Mouse (Mus musculus): ENCODE data around the gene Gm20503.

Gene Gm20503

GRCm38 (mm10) chr4:59007974-59008373 lies 5.0 kb downstream of the Gm20503 start:
- peak; percentile 70 for DNase-seq (ENCODE audit: low read depth)

DNA sequence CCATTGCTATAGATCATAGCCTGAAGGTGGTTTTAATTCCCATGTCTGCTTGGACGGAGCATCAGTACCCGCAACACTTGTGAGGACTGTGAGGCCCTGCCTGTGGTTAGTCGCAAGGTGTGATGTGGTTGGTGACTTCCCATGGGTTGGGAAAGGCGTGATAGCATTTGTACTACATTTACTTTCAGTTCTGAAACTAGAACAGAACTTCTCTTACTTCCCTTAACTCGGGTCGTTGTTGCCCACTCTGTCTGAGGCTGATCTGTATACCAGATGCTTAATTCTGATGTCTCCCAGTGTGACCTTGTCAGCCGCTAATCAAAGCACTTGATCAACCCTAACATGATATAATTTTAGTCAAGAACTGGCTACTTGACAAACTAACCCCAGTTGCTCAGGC lies 6.2 kb downstream of the Gm20503 start:
- DNase-seq (ENCODE audit: low read depth): no peak

- no peak for DNase-seq (ENCODE audit: low read depth)
Observed at GRCm38 (mm10) chr4:59009696-59010095, 6.7 kb downstream of the Gm20503 start.

- DNase-seq (ENCODE audit: low read depth): no peak
Observed at GRCm38 (mm10) chr4:59011446-59011845, 8.4 kb downstream of the Gm20503 start.

DNA sequence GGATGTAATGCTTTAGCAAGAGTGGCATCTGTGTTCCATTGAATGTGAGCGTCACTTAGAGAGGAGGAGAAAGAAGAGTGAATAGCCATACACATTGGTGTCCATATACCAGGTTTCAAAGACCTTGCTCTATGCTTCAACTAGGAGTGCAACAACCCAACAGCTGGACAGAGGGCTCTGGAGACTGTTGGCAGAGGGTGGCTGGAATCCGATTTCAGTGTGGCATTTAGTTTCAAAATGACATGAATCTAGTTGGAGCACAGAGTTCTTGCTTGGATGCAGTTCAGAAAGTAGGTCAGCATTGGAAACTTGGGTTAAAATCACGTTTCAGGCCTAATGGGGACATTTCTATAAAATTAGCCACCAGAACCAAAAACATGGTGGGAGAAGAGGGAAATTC lies 12.2 kb downstream of the Gm20503 start:
- DNase-seq (ENCODE audit: low read depth): no peak

DNA sequence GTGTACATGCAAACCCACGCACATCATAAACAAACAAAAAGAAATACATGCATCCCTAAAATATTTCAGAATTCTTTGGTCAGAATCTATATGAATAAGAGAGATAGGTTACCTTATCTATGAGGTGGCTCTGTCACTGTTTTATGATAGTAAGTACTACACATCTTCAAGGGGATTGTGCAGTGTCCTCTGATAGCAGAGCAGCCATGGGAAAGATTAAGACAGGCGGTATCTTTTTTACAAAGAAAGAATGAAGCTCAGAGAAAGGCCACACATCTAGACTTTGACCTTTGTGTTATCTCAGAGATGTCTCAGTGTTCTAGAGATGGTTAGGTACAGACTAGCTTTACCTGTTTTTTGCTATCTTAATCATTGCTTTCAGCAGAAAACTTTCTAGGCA lies 13.9 kb downstream of the Gm20503 start:
- no peak for DNase-seq (ENCODE audit: low read depth)

DNA sequence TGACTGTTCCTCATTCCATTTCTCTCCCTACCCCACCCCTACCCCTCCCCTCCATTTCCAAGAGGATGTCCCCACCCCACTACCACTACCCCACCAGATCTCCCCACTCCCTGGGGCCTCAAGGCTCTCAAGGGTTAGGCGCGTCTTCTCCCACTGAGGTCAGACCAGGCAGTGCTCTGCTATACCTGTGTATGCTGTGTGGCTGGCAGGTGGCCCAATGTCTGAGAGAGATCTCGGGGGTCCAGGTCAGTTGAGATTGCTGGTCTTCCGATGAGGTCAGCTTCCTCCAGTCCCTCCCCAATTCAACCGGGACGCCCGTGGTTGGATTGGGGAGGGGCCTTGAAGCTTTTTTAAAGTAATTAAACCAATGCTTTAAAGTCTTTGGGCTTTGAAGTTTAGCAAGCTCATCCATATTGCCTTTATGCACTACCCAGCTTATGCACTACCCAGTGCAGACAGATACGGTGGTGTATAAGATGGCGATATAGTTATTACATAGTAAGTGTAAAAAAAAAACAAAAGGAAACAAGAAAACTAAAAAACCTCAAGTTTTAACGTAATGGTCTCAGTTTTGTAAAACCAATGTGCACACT lies 31.4 kb downstream of the Gm20503 start:
- DNase-seq (ENCODE audit: low read depth): peak; percentile 10

GRCm38 (mm10) chr4:59034918-59035785 lies 32.1 kb downstream of the Gm20503 start, which contains the start of gene Gng10:
Gng10 (plus strand) TSS chr4:59035088.
- peak; percentile 86 for DNase-seq (ENCODE audit: low read depth)

- DNase-seq (ENCODE audit: low read depth): peak; percentile 29
Observed at GRCm38 (mm10) chr4:59035786-59036350, 32.9 kb downstream of the Gm20503 start.

DNA sequence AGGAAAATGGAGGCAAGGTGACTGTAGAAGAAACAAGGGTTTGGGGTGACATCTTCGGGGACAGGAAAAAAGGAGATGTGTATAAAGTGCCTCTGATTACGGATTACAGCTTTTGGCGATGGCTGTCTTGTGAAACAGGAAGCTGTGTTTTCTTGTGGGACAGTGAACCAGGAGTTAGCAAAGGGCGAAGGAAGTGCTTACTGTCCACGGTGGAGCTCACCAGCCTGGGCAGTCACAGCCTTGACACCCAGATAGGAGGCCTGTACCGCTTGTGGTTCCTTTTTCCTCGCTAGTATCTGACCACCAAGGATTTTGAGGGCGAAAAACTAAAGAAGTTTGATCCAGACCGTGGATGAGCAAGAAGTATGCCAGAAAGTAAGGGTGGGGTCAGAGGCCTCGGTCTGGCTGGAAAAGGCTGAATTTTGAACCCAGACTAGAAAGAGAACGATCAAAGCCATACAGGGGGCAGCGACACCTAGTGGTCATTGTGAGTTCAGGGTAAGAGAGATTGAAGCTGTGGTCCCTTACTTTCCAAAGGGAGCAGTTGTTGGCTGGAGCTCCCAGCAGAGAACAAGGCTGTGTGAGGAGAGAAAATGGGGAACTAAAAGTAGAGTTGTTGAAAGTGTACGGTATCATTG lies 33.6 kb downstream of the Gm20503 start:
- peak; percentile 94 for DNase-seq (ENCODE audit: low read depth)

DNA sequence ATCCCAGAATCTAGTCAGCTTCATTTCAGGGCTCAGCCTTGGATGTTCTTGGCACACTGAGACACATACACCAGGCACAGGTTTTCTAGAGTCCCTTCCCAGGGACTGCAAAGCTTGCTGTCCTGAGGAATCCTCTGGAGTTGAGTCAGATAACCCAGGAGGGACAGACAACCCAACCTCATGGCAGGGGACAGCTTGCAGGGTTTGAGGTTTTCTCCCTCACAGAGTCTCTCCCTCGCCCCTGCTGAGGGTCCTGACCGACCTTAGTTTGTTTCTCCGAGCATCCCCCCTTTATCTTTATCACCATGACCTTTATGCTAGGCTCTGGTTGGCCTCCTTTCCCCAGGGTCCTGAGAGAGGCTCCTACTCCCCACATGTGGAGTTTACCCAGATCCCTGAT lies 34.5 kb downstream of the Gm20503 start:
- no peak for DNase-seq (ENCODE audit: low read depth)

GRCm38 (mm10) chr4:59040397-59041287 lies 37.6 kb downstream of the Gm20503 start:
- no peak for DNase-seq (ENCODE audit: low read depth)

DNA sequence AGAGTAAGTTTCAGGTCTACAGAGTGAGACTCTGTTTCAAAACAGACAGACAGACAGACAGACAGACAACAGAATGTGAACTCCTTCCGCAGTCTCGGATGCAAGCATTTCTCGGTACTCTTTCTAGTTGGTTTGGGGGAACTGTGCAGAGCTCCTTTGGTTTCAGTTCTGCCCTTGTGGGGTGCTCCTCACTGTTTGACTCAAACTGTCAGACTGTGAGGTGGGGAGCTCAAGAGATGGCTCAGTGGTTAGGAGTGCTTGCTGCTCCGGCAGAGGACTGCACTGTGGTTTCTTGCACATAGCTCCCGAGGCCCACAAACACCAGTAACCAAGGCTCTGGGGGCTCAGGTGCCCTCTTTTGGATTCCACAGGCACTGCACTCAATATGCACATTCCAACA lies 40.1 kb downstream of the Gm20503 start:
- DNase-seq (ENCODE audit: low read depth): no peak

DNA sequence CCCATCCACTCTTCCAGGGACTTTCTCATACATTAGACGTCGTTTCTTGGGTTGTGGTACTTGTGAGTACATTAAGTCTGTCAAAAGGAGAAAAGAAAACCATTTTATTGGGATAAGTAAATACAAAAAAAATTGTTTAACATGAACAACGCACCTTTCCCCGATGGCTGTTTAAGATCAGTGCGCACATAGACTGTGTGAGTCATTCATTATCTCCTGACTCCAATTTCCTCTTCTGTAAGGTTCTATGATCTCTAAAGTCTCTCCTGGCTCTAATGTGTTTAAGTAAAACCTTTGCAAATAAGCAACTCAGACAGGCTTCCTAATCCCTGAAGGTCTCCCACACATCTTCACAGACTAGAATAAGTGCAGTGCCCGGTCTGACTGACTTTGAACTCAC lies 40.9 kb downstream of the Gm20503 start:
- DNase-seq (ENCODE audit: low read depth): no peak

DNA sequence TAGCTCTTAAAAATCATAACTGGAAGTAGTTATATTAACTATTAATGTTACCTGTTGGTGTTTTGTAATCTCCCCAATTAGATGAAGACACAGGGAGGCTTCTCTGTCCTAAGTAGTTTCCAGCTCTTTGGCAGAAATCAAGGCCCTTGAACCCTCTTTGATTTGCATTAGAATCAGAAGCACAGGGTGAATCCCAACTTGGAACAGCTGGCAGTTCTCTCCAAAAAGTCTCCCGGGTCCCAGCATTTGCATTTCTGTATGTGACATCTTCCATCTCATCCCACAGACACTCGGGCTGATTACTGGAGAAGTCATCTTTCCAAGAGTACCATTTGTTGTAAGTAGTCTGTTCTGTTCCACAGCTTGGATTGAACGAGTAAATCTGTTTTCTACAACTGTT lies 44.2 kb downstream of the Gm20503 start:
- DNase-seq (ENCODE audit: low read depth): no peak

DNA sequence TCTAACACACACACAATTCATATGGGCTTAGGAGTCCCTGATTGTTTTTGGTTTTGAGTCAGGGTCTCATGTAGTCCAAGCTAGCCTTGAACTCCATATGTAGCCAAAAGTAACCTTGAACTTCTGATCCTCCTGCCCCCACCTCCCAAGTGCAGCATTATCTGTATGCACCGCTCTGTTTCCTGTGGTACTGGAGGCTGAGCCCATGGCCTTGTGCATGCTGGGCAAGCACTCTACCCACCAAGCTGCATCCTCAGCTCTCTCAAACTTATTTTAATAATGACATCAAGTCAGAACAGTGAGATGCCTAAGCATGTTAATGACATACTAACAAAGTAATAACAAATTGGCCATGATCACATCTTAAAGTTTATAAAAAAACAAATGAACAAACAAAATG lies 48.1 kb downstream of the Gm20503 start:
- no peak for DNase-seq (ENCODE audit: low read depth)

GRCm38 (mm10) chr4:59057929-59058328 lies 54.9 kb downstream of the Gm20503 start:
- no peak for DNase-seq (ENCODE audit: low read depth)

DNA sequence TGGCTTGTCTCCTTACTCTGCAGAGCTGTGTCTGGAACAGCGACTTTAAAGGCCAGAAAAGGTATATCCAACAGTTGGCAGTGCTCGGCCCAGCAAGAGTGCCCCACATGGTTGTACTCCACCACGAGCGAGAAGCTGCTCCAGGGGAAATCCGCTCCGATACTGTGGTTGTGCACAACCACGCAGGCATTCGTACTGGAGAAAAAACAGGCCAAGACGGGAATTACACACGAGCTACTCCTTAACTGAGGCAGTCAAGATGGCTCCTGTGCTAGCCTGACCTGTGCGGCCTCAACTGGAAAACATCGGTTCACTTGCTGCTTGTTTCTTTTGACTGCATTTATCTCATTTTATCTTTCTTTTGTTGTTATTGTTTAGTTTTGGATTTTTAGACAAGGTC lies 59.5 kb downstream of the Gm20503 start:
- no peak for DNase-seq (ENCODE audit: low read depth)

DNA sequence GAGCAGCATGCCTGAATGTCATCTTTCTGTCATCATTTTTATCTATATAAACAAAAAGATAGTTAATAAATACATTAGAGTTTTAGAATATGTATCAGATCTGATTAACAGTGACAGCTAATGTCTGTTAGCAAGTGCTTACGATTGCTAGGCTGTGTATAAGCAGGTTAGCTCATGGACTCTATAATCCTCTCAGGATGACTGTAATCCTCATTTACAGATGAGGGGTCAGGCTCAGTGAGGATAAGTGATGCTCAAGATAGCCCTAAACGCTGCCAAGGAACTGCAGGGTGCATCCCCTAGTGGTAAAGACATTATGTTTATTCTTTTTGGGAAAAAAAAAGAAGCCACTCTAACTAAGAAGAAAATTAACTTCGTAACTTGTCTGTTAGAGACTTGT lies 66.3 kb downstream of the Gm20503 start:
- no peak for DNase-seq (ENCODE audit: low read depth)

DNA sequence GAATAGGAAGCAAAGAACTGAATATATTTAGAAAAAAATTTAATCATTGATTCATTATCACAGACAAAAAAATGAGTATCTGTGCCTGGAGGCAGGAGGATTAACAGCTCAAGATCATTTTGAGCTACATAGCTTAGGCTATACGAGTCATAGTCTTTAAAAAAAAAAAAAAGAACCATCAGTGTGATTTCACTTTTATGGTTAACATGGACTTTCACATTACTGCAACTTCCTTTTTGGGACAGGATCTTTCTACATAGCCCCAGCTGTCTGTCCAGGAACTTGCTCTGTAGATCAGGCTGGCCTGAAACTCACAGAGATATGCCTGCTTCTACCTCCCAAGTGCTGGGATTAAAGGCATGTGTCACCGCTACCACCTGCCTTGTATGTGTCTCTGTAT lies 80.4 kb downstream of the Gm20503 start:
- DNase-seq (ENCODE audit: low read depth): no peak

GRCm38 (mm10) chr4:59089391-59089790 lies 86.4 kb downstream of the Gm20503 start:
- peak; percentile 73 for DNase-seq (ENCODE audit: low read depth)

Data from NIH3T3 (cell line).